Mouse (Mus musculus): ENCODE results near the gene Rps29.
"Not testable (repeated sequence)": the region's sequence is repeated elsewhere in the genome, so short reads cannot be mapped to it uniquely, and the experiment has no call there.

DNA sequence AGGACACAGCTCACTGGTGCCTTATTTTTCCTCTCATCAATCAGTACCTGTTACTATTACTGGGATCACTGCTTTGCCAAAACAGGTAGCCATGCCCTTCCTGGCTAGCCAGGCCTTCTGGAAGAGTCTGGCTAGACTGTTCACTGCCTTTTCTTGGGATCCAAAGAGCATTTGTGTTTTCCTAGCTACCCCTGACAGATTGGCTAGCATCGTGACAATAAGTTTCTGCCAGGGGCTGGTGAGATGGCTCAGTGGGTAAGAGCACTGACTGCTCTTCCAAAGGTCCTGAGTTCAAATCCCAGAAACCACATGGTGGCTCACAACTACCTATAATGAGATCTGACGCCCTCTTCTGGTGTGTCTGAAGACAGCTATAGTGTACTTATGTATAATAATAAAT is 1.7 kb upstream of the Rps29 start:
- TF ChIP-seq CTCF, EP300 (IDR thresholded peaks at IDR 0.05; ENCODE audit: low read depth): not testable (repeated sequence)

All from liver, postnatal 0 days (tissue).